Mouse (Mus musculus) cerebellum, adult 2 months (tissue): Measurements from ENCODE around the gene Slc7a11.

Source experiments
- CTCF ChIP-seq: fragments of 200-500 bp; IDR thresholded peaks from 2 replicates; pipeline ENCODE4 v1.5.1; 2011; ENCODE audit warnings: low read depth, mild to moderate bottlenecking, control low read depth, low read length, moderate library complexity, borderline replicate concordance; ENCODE audit not compliant: insufficient read depth
- POLR2A ChIP-seq: fragments of 200-500 bp; IDR thresholded peaks from 2 replicates; pipeline ENCODE4 v1.6.1; 2011; ENCODE audit warnings: low read length, control low read depth, borderline replicate concordance; ENCODE audit not compliant: insufficient read depth

DNA sequence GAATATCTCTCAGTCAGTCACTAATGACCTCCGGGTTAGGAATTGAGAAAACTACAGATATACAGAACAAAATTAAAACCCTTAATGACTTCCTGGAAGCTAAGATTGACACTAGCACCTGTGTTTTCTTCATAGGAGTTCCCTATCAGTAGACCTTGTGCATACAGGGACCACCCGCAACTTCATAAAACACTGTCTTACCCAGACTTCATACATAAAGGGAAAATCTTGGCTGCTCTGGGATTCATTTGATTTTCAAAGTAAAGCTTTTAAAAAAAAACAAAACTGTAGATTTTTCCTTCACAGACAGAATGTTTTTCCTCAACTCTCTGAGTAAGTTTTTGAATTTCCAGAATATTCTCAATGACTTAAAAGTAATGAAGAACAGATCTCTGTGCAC is 477.8 kb downstream of the Slc7a11 start:
- TF ChIP-seq CTCF (no peak), POLR2A (no peak)
